In the genomic region with DNA sequence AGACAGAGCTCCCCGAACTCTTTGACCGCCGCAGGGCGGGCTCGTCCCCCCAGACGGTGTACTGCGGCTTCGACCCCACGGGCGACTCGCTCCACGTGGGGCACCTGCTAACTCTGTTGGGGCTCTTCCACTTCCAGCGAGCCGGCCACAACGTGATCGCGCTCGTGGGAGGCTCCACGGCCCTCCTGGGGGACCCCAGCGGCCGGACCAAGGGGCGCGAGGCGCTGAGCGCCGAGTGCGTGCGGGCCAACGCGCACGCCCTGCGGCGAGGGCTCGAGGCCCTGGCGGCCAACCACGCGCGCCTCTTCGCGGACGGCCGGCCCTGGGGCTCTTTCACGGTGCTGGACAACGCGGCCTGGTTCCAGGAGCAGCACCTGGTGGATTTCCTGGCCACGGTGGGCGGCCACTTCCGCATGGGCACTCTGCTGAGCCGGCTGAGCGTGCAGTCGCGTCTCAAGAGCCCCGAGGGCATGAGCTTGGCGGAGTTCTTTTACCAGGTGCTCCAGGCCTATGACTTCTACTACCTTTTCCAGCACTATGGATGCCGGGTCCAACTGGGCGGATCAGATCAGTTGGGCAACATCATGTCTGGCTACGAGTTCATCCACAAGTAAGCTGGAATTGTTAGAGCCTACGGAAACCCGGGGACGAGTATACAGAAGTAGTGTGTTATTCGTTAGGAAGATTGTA, we compare ENCODE assay signal across 8 mouse cellular contexts. TPM values are rescaled to one million over a fixed set of nuclear protein-coding genes. Genes with fewer than 3 reads are reported as not detected.
A peak's percentile ranks its signal among the peaks of the same experiment; 100 is the strongest.
DNase-seq lines count a peak whose midpoint lies in the region; ATAC-seq and TF ChIP-seq lines count a peak whose summit lies in the region.

No protein-coding gene starts in this region.

- peaks cover 26% of the 10 kb centered on the region for H3K79me2 ChIP-seq in CH12.LX (replicated peaks; ENCODE audit: control insufficient read depth, extremely low read depth, insufficient read depth, poor library complexity, severe bottlenecking)

- peak; percentile 85 for ATAC-seq in embryonic facial prominence, embryonic 12.5 days (ENCODE audit: insufficient number of reproducible peaks, insufficient read depth, low FRiP score, low TSS enrichment)
- ATAC-seq in kidney, embryonic 15.5 days (replicated peaks; ENCODE audit: low FRiP score): peak; percentile 77
- peak; percentile 63 for ATAC-seq in liver, postnatal 0 days
- peak; percentile 79 for ATAC-seq in neural tube, embryonic 13.5 days (ENCODE audit: low read depth)

- DNase-seq in CH12.LX (ENCODE audit: extremely low read depth): peak; percentile 64
- DNase-seq in adrenal gland, postnatal 36 days: peak; percentile 43 to 61
- DNase-seq in heart, adult 9 months (ENCODE audit: low spot score in 2 of 2): peak; percentile 20 to 21
- DNase-seq in liver, postnatal 0 days: peak; percentile 63
- DNase-seq in thymus, adult 18-20 months: peak; percentile 14 to 19

- H3K4me2 ChIP-seq in CH12.LX (ENCODE audit: insufficient read depth, low read depth, poor library complexity, severe bottlenecking): peak overlapping the region; percentile 100; the same call in 1 of the 2 replicates
- peak overlapping the region; percentile 72 for H3K4me2 ChIP-seq in embryonic facial prominence, embryonic 12.5 days (replicated peaks)
- peak overlapping the region; percentile 76 for H3K4me2 ChIP-seq in kidney, embryonic 15.5 days
- peak overlapping the region; percentile 92 for H3K4me2 ChIP-seq in liver, postnatal 0 days (ENCODE audit: low read depth, low read length)
- peak overlapping the region; percentile 82 for H3K4me2 ChIP-seq in neural tube, embryonic 13.5 days

- no peak for TF ChIP-seq RAD21 in CH12.LX (IDR thresholded peaks at IDR 0.05; ENCODE audit: low read depth, low read length)

- dilution Hi-C loops in CH12.LX (cut with MboI; ENCODE audit: extremely low pct_ligation_motif_present, extremely low pct_unique_long_range_greater_than_20kb, low sequenced_read_pairs): no loop called here

- H3K27ac ChIP-seq in CH12.LX (ENCODE audit: insufficient read depth, low read depth): peak overlapping the region; percentile 41
- H3K27ac ChIP-seq in embryonic facial prominence, embryonic 12.5 days: peak overlapping the region; percentile 95
- H3K27ac ChIP-seq in kidney, embryonic 15.5 days: peak overlapping the region; percentile 98
- peak overlapping the region; percentile 91 for H3K27ac ChIP-seq in liver, postnatal 0 days (ENCODE audit: low read depth)
- H3K27ac ChIP-seq in neural tube, embryonic 13.5 days (replicated peaks): peak overlapping the region; percentile 93

- peaks cover 17 to 26% of the 10 kb centered on the region in 2 experiments for H3K36me3 ChIP-seq in CH12.LX (replicated peaks in 1 of 2; ENCODE audit: control insufficient read depth in 1 of 2, insufficient read depth in 1 of 2, low read length in 1 of 2)
- peaks cover 14% of the 10 kb centered on the region for H3K36me3 ChIP-seq in embryonic facial prominence, embryonic 12.5 days
- peaks cover 19% of the 10 kb centered on the region for H3K36me3 ChIP-seq in kidney, embryonic 15.5 days
- H3K36me3 ChIP-seq in liver, postnatal 0 days (replicated peaks; ENCODE audit: insufficient read depth, low read length): peaks cover 17% of the 10 kb centered on the region
- H3K36me3 ChIP-seq in neural tube, embryonic 13.5 days: peaks cover 17% of the 10 kb centered on the region

- TF ChIP-seq CTCF in CH12.LX (conservative IDR thresholded peaks at IDR 0.05 in 1 of 2, IDR thresholded peaks at IDR 0.05 in 1 of 2; ENCODE audit: low read depth in 2 of 2, low read length in 2 of 2): no peak
- no peak for TF ChIP-seq CTCF in liver, postnatal 0 days (IDR thresholded peaks at IDR 0.05; ENCODE audit: low read depth)

- under 1% methylated on average over 61 of the region's 61 CpGs for WGBS in embryonic facial prominence, embryonic 12.5 days
- under 1% methylated on average over 61 of the region's 61 CpGs for WGBS in kidney, embryonic 15.5 days
- WGBS in liver, postnatal 0 days (ENCODE audit: insufficient replicate concordance): under 1% methylated on average over 60 of the region's 61 CpGs
- WGBS in neural tube, embryonic 13.5 days: under 1% methylated on average over 61 of the region's 61 CpGs

- peak overlapping the region; percentile 83 to 94 (median 85) for H3K4me3 ChIP-seq in CH12.LX (replicated peaks in 1 of 3; ENCODE audit: low read depth in 2 of 3, low read length in 2 of 3, poor library complexity in 1 of 3)
- H3K4me3 ChIP-seq in embryonic facial prominence, embryonic 12.5 days: peak overlapping the region; percentile 90
- H3K4me3 ChIP-seq in kidney, embryonic 15.5 days (replicated peaks): peak overlapping the region; percentile 97
- peak overlapping the region; percentile 84 for H3K4me3 ChIP-seq in liver, postnatal 0 days (ENCODE audit: low read depth, low read length)
- peak overlapping the region; percentile 81 for H3K4me3 ChIP-seq in neural tube, embryonic 13.5 days

- no peak for TF ChIP-seq EP300 in CH12.LX (IDR thresholded peaks at IDR 0.05; ENCODE audit: low read length)
- no peak for TF ChIP-seq EP300 in liver, postnatal 0 days (IDR thresholded peaks at IDR 0.05; ENCODE audit: low read depth)

- H3K4me1 ChIP-seq in CH12.LX (ENCODE audit: control insufficient read depth in 1 of 2, insufficient read depth in 2 of 2): peaks cover 3 to 28% of the 10 kb centered on the region in 2 experiments; a peak in 3 of 4 replicates
- H3K4me1 ChIP-seq in embryonic facial prominence, embryonic 12.5 days: peaks cover 14% of the 10 kb centered on the region
- H3K4me1 ChIP-seq in kidney, embryonic 15.5 days: peaks cover 17% of the 10 kb centered on the region
- peaks cover 4% of the 10 kb centered on the region for H3K4me1 ChIP-seq in liver, postnatal 0 days (ENCODE audit: insufficient read depth)
- peaks cover 25% of the 10 kb centered on the region for H3K4me1 ChIP-seq in neural tube, embryonic 13.5 days (replicated peaks)

- TF ChIP-seq POLR2A in CH12.LX (IDR thresholded peaks at IDR 0.05; ENCODE audit: low read depth, low read length): peak; percentile 36; the same call in 1 of the 2 replicates

- in situ Hi-C loops in CH12.LX (cut with MboI; ENCODE audit: low pct_ligation_motif_present, low pct_unique_long_range_greater_than_20kb, low sequenced_read_pairs): loop anchor here (5.0 to 10.0 kb wide), 2 partner anchors 106 to 282 kb away; no protein-coding TSS in a partner anchor

- H3K9ac ChIP-seq in CH12.LX (ENCODE audit: insufficient read depth, low read depth): peak overlapping the region; percentile 89
- peak overlapping the region; percentile 86 for H3K9ac ChIP-seq in embryonic facial prominence, embryonic 12.5 days
- H3K9ac ChIP-seq in kidney, embryonic 15.5 days: peak overlapping the region; percentile 93
- H3K9ac ChIP-seq in liver, postnatal 0 days (replicated peaks): peak overlapping the region; percentile 82
- H3K9ac ChIP-seq in neural tube, embryonic 13.5 days: peak overlapping the region; percentile 80

- no peaks in the 10 kb centered on the region for H3K9me3 ChIP-seq in CH12.LX (replicated peaks; ENCODE audit: low read length)
- no peaks in the 10 kb centered on the region for H3K9me3 ChIP-seq in embryonic facial prominence, embryonic 12.5 days
- no peaks in the 10 kb centered on the region for H3K9me3 ChIP-seq in kidney, embryonic 15.5 days (replicated peaks)
- no peaks in the 10 kb centered on the region for H3K9me3 ChIP-seq in liver, postnatal 0 days (ENCODE audit: low read length)
- H3K9me3 ChIP-seq in neural tube, embryonic 13.5 days: no peaks in the 10 kb centered on the region

- H3K27me3 ChIP-seq in CH12.LX (replicated peaks): no peaks in the 10 kb centered on the region
- H3K27me3 ChIP-seq in embryonic facial prominence, embryonic 12.5 days: no peaks in the 10 kb centered on the region
- no peaks in the 10 kb centered on the region for H3K27me3 ChIP-seq in kidney, embryonic 15.5 days
- H3K27me3 ChIP-seq in liver, postnatal 0 days (ENCODE audit: insufficient read depth, low read length): no peaks in the 10 kb centered on the region
- H3K27me3 ChIP-seq in neural tube, embryonic 13.5 days: no peaks in the 10 kb centered on the region

TF ChIP-seq in CH12.LX, 34 proteins besides CTCF, POLR2A, EP300 and RAD21 (continues in another document):
- TF ChIP-seq JUND (conservative IDR thresholded peaks at IDR 0.05; ENCODE audit: low read depth, low read length): no peak
- TF ChIP-seq RCOR1 (conservative IDR thresholded peaks at IDR 0.05; ENCODE audit: low read depth, low read length): no peak
- no peak for TF ChIP-seq MEF2A (IDR thresholded peaks at IDR 0.05; ENCODE audit: borderline replicate concordance, low read depth, low read length)
- TF ChIP-seq SIN3A (IDR thresholded peaks at IDR 0.05; ENCODE audit: low read length): peak; percentile 71
- TF ChIP-seq ZMIZ1 (IDR thresholded peaks at IDR 0.05; ENCODE audit: low read depth, low read length): no peak
- TF ChIP-seq E2F4 (IDR thresholded peaks at IDR 0.05; ENCODE audit: insufficient replicate concordance, low read depth, low read length): no peak
- no peak for TF ChIP-seq HCFC1 (IDR thresholded peaks at IDR 0.05; ENCODE audit: low read depth, low read length)
- 0 out of 2 replicates have a peak, but pooled peaks have one; percentile 13 for TF ChIP-seq MAFK (IDR thresholded peaks at IDR 0.05; ENCODE audit: insufficient replicate concordance, low read length)
- no peak for TF ChIP-seq GABPA (IDR thresholded peaks at IDR 0.05; ENCODE audit: insufficient replicate concordance, low read depth, low read length)

RNA-seq across cellular contexts. Expression of gene Yars2, which starts 0.5 kb away (rescaled TPM):
- total RNA-seq in CH12.LX (2012; rRNA removed): 40.9 and 61.2 TPM in 2 replicates
- 112 and 122 TPM in 2 replicates for total RNA-seq in CH12.LX (2014; rRNA removed)
- polyA plus RNA-seq in CH12.LX (2012; ENCODE audit: insufficient read length, low read depth): 56.0 TPM in 2 replicates
- 10 to 100 TPM; 36.6 to 39.7 TPM for total RNA-seq in adrenal gland, postnatal 36 days (2021)
- 47.8 and 50.4 TPM in 2 replicates for polyA plus RNA-seq in embryonic facial prominence, embryonic 12.5 days (2016; fragmentation: Nextera tagmentation; extraction: Ambion mirVana)
- polyA plus RNA-seq in kidney, embryonic 15.5 days (2015; fragmentation: Nextera tagmentation; extraction: Ambion mirVana): 41.4 and 43.6 TPM in 2 replicates
- 17.8 and 18.7 TPM in 2 replicates for polyA plus RNA-seq in liver, postnatal 0 days (2015; fragmentation: Nextera tagmentation; extraction: Ambion mirVana)
- polyA plus RNA-seq in neural tube, embryonic 13.5 days (2015; fragmentation: Nextera tagmentation; extraction: Ambion mirVana): 25.1 and 30.5 TPM in 2 replicates

RNA-seq across cellular contexts. Expression of gene Dnm1l, which starts 55.5 kb away (rescaled TPM):
- total RNA-seq in CH12.LX (2012; rRNA removed) (55.8 and 59.1 TPM in 2 replicates), CH12.LX (2014; rRNA removed) (91.7 and 101 TPM in 2 replicates)
- 82.9 and 83.1 TPM in 2 replicates for polyA plus RNA-seq in CH12.LX (2012; ENCODE audit: insufficient read length, low read depth)
- 10 to 100 TPM; 69.7 to 80.7 TPM for total RNA-seq in adrenal gland, postnatal 36 days (2021)
- polyA plus RNA-seq in embryonic facial prominence, embryonic 12.5 days (2016; fragmentation: Nextera tagmentation; extraction: Ambion mirVana): 64.6 and 65.6 TPM in 2 replicates
- polyA plus RNA-seq in kidney, embryonic 15.5 days (2015; fragmentation: Nextera tagmentation; extraction: Ambion mirVana): 62.3 and 65.9 TPM in 2 replicates
- 18.4 and 18.8 TPM in 2 replicates for polyA plus RNA-seq in liver, postnatal 0 days (2015; fragmentation: Nextera tagmentation; extraction: Ambion mirVana)
- polyA plus RNA-seq in neural tube, embryonic 13.5 days (2015; fragmentation: Nextera tagmentation; extraction: Ambion mirVana): 87.7 and 90.0 TPM in 2 replicates

Comparison
In these comparisons a context has a peak if more than half of its experiments do, and no peak if none do; other contexts are left out.
1. Peak in every context shown above with its lines: DNase-seq, ATAC-seq, H3K4me3 ChIP-seq and H3K27ac ChIP-seq.
2. H3K27ac ChIP-seq: peak in every context shown above with its lines; median percentile 98 in kidney, embryonic 15.5 days; 95 in embryonic facial prominence, embryonic 12.5 days; 93 in neural tube, embryonic 13.5 days; 91 in liver, postnatal 0 days; 41 in CH12.LX.